Mouse (Mus musculus): ENCODE measurements around the gene Elmsan1. TPM values are rescaled to one million over a fixed set of nuclear protein-coding genes. Genes with fewer than 3 reads are reported as not detected.

Gene Elmsan1
- total and polyA plus RNA-seq, 3 experiments: 2.2 to 14.3 (median 5.6) TPM

DNA sequence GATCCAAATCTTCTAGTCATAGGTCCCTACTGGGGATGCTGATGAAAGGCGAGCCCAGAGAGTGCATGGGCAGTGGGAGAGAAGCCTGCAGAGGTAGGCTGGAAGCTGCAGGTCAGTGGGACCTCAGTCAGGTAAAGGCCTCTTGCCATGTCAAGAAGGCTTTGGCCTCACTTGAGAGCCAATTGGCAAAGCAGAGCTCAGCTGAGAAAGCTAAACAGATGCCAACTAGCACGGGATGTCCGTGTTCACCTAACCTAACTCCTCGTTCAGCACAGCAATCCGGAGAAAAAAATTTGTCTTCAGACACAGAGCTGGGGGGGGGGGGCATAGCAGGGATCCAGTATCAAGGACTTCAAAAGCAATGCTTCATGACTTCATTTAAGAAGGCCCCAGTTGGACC, 33.7 kb downstream of the Elmsan1 start:
- Histone ChIP-seq H3K27me3 (replicated peaks) (no peaks in the 10 kb centered on the region), H3K4me3 (replicated peaks in 1 of 3; ENCODE audit: low read depth in 2 of 3, low read length in 2 of 3, poor library complexity in 1 of 3) (no peak overlapping the region), H3K9me3 (replicated peaks; ENCODE audit: low read length) (peaks cover 20% of the 10 kb centered on the region), H3K4me1 (ENCODE audit: control insufficient read depth in 1 of 2, insufficient read depth in 2 of 2) (peaks cover 28 to 77% of the 10 kb centered on the region in 2 experiments), H3K4me2 (ENCODE audit: insufficient read depth, low read depth, poor library complexity, severe bottlenecking) (no peak overlapping the region), H3K9ac (ENCODE audit: insufficient read depth, low read depth) (no peak overlapping the region), H3K27ac (ENCODE audit: insufficient read depth, low read depth) (no peak overlapping the region), H3K36me3 (replicated peaks in 1 of 2; ENCODE audit: control insufficient read depth in 1 of 2, insufficient read depth in 1 of 2, low read length in 1 of 2) (peaks cover 9 to 73% of the 10 kb centered on the region in 2 experiments), H3K79me2 (replicated peaks; ENCODE audit: control insufficient read depth, extremely low read depth, insufficient read depth, poor library complexity, severe bottlenecking) (peaks cover 27% of the 10 kb centered on the region)
- DNase-seq (ENCODE audit: extremely low read depth): no peak
- in situ Hi-C loops (cut with MboI; ENCODE audit: low pct_ligation_motif_present, low pct_unique_long_range_greater_than_20kb, low sequenced_read_pairs): no loop called here
- dilution Hi-C loops (cut with MboI; ENCODE audit: extremely low pct_ligation_motif_present, extremely low pct_unique_long_range_greater_than_20kb, low sequenced_read_pairs): no loop called here
- TF ChIP-seq CHD1 (IDR thresholded peaks at IDR 0.05; ENCODE audit: low read depth, low read length): no peak
- TF ChIP-seq USF1 (IDR thresholded peaks at IDR 0.05; ENCODE audit: low read depth, low read length): no peak
- TF ChIP-seq ZNF384 (IDR thresholded peaks at IDR 0.05; ENCODE audit: low read depth, low read length): no peak
- no peak for TF ChIP-seq NRF1 (IDR thresholded peaks at IDR 0.05; ENCODE audit: low read depth, low read length)
- TF ChIP-seq E2F4 (IDR thresholded peaks at IDR 0.05; ENCODE audit: insufficient replicate concordance, low read depth, low read length): no peak
- no peak for TF ChIP-seq IRF4 (IDR thresholded peaks at IDR 0.05; ENCODE audit: low read depth, low read length)
- TF ChIP-seq TBP (conservative IDR thresholded peaks at IDR 0.05; ENCODE audit: low read depth, low read length): no peak

DNA sequence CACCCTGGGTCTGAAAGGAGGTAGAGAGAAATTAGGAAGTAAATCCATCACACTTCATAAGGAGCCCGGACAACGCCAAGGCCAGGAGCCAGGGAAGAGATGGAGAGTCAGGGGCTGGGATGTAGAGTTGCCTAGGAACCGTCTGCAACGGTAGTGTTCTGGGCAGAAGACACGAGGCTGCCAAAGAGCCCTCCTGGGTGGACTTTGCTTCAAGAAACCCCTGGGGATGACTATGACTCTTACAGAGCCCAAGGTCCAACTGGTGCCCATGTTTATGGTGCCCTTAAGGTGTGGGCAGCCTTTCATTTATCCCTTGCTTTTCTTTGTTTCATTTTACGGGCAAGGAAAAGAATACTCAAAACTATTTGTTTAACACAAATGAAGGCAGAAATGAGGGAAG, 36.7 kb downstream of the Elmsan1 start:
- no peak overlapping the region for H3K9ac ChIP-seq (ENCODE audit: insufficient read depth, low read depth)
- H3K4me1 ChIP-seq (ENCODE audit: control insufficient read depth in 1 of 2, insufficient read depth in 2 of 2): peaks cover 13 to 75% of the 10 kb centered on the region in 2 experiments
- no peaks in the 10 kb centered on the region for H3K27me3 ChIP-seq (replicated peaks)
- TF ChIP-seq JUND (conservative IDR thresholded peaks at IDR 0.05; ENCODE audit: low read depth, low read length) (no peak), BHLHE40 (IDR thresholded peaks at IDR 0.05; ENCODE audit: low read depth, low read length) (no peak), MYC (IDR thresholded peaks at IDR 0.05; ENCODE audit: low read depth, low read length) (no peak)
- peaks cover 20% of the 10 kb centered on the region for H3K79me2 ChIP-seq (replicated peaks; ENCODE audit: control insufficient read depth, extremely low read depth, insufficient read depth, poor library complexity, severe bottlenecking)
- H3K9me3 ChIP-seq (replicated peaks; ENCODE audit: low read length): peaks cover 16% of the 10 kb centered on the region
- H3K4me2 ChIP-seq (ENCODE audit: insufficient read depth, low read depth, poor library complexity, severe bottlenecking): no peak overlapping the region
- in situ Hi-C loops (cut with MboI; ENCODE audit: low pct_ligation_motif_present, low pct_unique_long_range_greater_than_20kb, low sequenced_read_pairs) (no loop called here), dilution Hi-C loops (cut with MboI; ENCODE audit: extremely low pct_ligation_motif_present, extremely low pct_unique_long_range_greater_than_20kb, low sequenced_read_pairs) (no loop called here)
- H3K27ac ChIP-seq (ENCODE audit: insufficient read depth, low read depth): no peak overlapping the region
- peaks cover 9 to 57% of the 10 kb centered on the region in 2 experiments for H3K36me3 ChIP-seq (replicated peaks in 1 of 2; ENCODE audit: control insufficient read depth in 1 of 2, insufficient read depth in 1 of 2, low read length in 1 of 2)
- no peak overlapping the region for H3K4me3 ChIP-seq (replicated peaks in 1 of 3; ENCODE audit: low read depth in 2 of 3, low read length in 2 of 3, poor library complexity in 1 of 3)
- no peak for DNase-seq (ENCODE audit: extremely low read depth)

DNA sequence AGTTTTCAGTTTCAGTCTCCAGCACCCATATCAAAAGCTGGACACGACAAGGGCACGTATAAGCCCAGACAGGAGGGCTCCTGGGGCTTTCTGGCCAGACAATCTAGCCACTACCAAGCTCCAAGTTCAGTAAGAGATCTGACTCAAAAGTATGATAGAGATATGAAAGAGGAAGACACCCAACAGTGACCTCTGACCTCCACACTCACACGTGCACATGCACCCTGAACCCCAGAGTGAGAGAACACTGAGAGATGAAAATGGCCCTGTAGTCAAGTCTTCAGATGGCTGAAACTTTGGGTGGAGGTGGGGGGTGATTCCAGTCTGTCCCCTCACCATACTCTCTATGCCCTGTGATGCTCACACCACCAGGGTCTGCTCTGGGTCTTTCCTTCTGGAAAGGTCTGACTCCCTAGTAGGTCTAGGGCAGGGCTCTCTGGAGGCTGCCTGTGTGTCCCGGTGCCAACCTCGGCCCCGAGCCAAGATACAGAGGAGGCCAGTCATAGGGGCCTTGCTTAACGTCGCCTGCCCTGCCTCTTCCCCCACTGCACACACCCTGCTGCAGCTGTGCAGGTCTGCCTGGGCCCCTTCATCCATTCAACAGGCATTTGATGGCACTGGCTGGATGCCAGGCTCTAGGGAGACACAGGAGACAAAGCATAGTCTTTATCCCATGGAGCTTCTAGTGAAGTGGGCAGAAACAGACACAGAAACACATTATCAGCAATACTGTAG, 37.8 kb downstream of the Elmsan1 start:
- peaks cover 19% of the 10 kb centered on the region; the same call in 1 of the 2 replicates for H3K79me2 ChIP-seq (replicated peaks; ENCODE audit: control insufficient read depth, extremely low read depth, insufficient read depth, poor library complexity, severe bottlenecking)
- in situ Hi-C loops (cut with MboI; ENCODE audit: low pct_ligation_motif_present, low pct_unique_long_range_greater_than_20kb, low sequenced_read_pairs) (no loop called here), dilution Hi-C loops (cut with MboI; ENCODE audit: extremely low pct_ligation_motif_present, extremely low pct_unique_long_range_greater_than_20kb, low sequenced_read_pairs) (no loop called here)
- peaks cover 6% of the 10 kb centered on the region for H3K9me3 ChIP-seq (replicated peaks; ENCODE audit: low read length)
- no peak overlapping the region for H3K4me2 ChIP-seq (ENCODE audit: insufficient read depth, low read depth, poor library complexity, severe bottlenecking)
- H3K36me3 ChIP-seq (replicated peaks in 1 of 2; ENCODE audit: control insufficient read depth in 1 of 2, insufficient read depth in 1 of 2, low read length in 1 of 2): peaks cover 0 to 46% of the 10 kb centered on the region in 2 experiments
- no peak overlapping the region for H3K27ac ChIP-seq (ENCODE audit: insufficient read depth, low read depth)
- no peaks in the 10 kb centered on the region for H3K27me3 ChIP-seq (replicated peaks)
- H3K9ac ChIP-seq (ENCODE audit: insufficient read depth, low read depth): no peak overlapping the region
- no peak overlapping the region for H3K4me3 ChIP-seq (replicated peaks in 1 of 3; ENCODE audit: low read depth in 2 of 3, low read length in 2 of 3, poor library complexity in 1 of 3)
- peaks cover 22 to 80% of the 10 kb centered on the region in 2 experiments for H3K4me1 ChIP-seq (ENCODE audit: control insufficient read depth in 1 of 2, insufficient read depth in 2 of 2)
- DNase-seq (ENCODE audit: extremely low read depth): no peak
- no peak for TF ChIP-seq CHD2 (IDR thresholded peaks at IDR 0.05; ENCODE audit: low read length)
- peak; percentile 29; the same call in 1 of the 2 replicates for TF ChIP-seq BHLHE40 (IDR thresholded peaks at IDR 0.05; ENCODE audit: low read depth, low read length)
